Mouse (Mus musculus): ENCODE results near the gene Pdk1. TPM values are rescaled to one million over a fixed set of nuclear protein-coding genes. Genes with fewer than 3 reads are reported as not detected.
A peak's percentile ranks its signal among the peaks of the same experiment; 100 is the strongest.

The Pdk1 gene
- 54.7 and 67.2 TPM in 2 replicates for polyA plus RNA-seq (2014; fragmentation: Nextera tagmentation; extraction: Ambion mirVana)

DNA sequence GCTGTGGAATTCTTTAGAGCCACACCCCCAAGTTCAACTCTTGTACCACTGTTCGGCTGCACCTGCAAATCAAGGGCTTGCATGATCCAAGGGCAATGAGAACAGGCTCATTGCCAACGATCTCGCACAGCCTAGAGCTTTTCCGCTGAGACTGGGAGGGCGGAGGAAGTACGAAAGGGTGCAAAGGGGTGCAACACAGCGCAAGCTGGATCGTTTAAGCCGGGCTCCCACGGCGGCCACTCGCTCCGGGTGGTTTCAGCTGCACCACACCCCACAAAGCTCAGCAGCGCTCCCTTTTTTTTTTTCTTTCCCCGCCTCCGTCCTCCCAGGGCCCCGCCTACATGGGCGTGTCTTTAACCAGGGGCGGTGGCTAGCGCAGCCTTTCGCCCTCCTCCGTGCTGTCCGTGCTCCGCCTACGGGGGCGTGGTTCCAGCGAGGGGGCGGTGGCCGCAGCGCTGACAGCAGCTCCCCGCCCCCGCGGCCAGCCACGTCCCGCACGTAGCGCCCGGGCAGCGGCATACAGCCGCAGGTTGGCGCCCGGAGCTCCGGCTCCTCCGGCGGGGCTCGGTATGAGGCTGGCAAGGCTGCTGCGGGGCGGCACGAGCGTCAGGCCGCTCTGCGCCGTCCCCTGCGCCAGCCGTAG, at the start of gene Pdk1:
Gene Pdk1, plus strand, starts transcription at position 424 of the 643 bp plus-strand sequence.
- Histone ChIP-seq H3K9me3 (ENCODE audit: control insufficient read depth, low read length) (no peaks in the 10 kb centered on the region), H3K36me3 (ENCODE audit: control insufficient read depth, insufficient read depth, low read length) (peaks cover 2% of the 10 kb centered on the region; the same call in 1 of the 2 replicates), H3K27me3 (replicated peaks; ENCODE audit: control insufficient read depth, insufficient read depth, low read length) (peaks cover 4% of the 10 kb centered on the region), H3K27ac (replicated peaks; ENCODE audit: low read depth, low read length) (peak within 1 kb of the TSS; percentile 92), H3K9ac (ENCODE audit: low read depth, low read length) (peak within 1 kb of the TSS; percentile 88), H3K4me1 (ENCODE audit: control insufficient read depth, insufficient read depth, low read length) (peaks cover 11% of the 10 kb centered on the region; the same call in 1 of the 2 replicates), H3K4me3 (ENCODE audit: low read depth, low read length) (peak within 1 kb of the TSS; percentile 90), H3K4me2 (ENCODE audit: low read depth, low read length) (peak within 1 kb of the TSS; percentile 89)
- 1% methylated on average over 22 of the region's 55 CpGs for WGBS
- ATAC-seq (ENCODE audit: low read depth) (peak; percentile 97), DNase-seq (ENCODE audit: low spot score) (peak; percentile 98)

DNA sequence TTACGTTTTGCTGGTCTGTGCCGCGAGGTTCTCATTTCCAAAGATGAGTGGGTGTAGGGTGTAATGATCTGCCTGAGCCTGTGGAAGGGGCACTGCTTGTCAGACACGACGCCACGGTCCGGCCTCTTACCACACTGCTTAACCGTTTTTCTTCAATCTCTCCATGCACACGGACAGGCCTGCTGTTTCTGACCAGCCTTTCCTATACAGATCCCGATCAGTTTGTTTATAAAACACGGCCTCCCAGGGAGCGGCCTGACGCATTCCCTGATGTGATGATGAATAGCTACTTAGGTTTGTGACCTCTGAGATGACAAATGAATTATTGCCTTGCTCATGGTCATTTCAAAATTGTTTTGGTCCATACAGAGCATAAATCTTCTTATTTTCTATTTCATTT, 48.9 kb upstream of the Pdk1 start:
- WGBS: 66% methylated on average over 13 of the region's 13 CpGs
- no peak for ATAC-seq (ENCODE audit: low read depth)
- Histone ChIP-seq H3K27me3 (replicated peaks; ENCODE audit: control insufficient read depth, insufficient read depth, low read length) (no peaks in the 10 kb centered on the region), H3K9ac (ENCODE audit: low read depth, low read length) (no peak overlapping the region), H3K4me3 (ENCODE audit: low read depth, low read length) (no peak overlapping the region), H3K9me3 (ENCODE audit: control insufficient read depth, low read length) (no peaks in the 10 kb centered on the region), H3K4me2 (ENCODE audit: low read depth, low read length) (no peak overlapping the region), H3K4me1 (ENCODE audit: control insufficient read depth, insufficient read depth, low read length) (no peaks in the 10 kb centered on the region), H3K36me3 (ENCODE audit: control insufficient read depth, insufficient read depth, low read length) (0 out of 2 replicates have a peak, but pooled peaks cover 7% of the 10 kb centered on the region), H3K27ac (replicated peaks; ENCODE audit: low read depth, low read length) (no peak overlapping the region)
- no peak for DNase-seq (ENCODE audit: low spot score)

DNA sequence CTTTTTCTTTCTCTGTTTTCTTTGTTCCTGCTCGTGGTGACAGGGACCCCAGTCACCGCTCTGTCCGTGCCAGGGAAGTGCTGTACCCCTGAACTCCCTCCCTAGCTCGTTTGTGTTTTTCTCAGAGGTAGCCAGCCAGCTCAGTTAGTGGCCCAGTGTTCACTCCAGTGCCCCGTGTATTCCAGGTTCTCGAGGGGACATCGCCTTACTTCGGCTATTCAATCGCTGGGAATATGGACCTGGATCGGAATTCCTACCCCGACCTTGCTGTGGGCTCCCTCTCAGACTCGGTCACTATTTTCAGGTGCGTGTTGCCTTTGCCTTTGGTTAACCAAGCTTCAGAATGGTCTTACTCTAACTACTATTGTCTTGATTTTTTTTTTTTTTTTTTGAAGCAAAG, 45.3 kb upstream of the Pdk1 start:
- Histone ChIP-seq H3K4me2 (ENCODE audit: low read depth, low read length) (no peak overlapping the region), H3K36me3 (ENCODE audit: control insufficient read depth, insufficient read depth, low read length) (0 out of 2 replicates have a peak, but pooled peaks cover 3% of the 10 kb centered on the region), H3K9ac (ENCODE audit: low read depth, low read length) (no peak overlapping the region), H3K4me3 (ENCODE audit: low read depth, low read length) (no peak overlapping the region), H3K9me3 (ENCODE audit: control insufficient read depth, low read length) (no peaks in the 10 kb centered on the region), H3K27ac (replicated peaks; ENCODE audit: low read depth, low read length) (no peak overlapping the region), H3K4me1 (ENCODE audit: control insufficient read depth, insufficient read depth, low read length) (no peaks in the 10 kb centered on the region), H3K27me3 (replicated peaks; ENCODE audit: control insufficient read depth, insufficient read depth, low read length) (no peaks in the 10 kb centered on the region)
- 77% methylated on average over 13 of the region's 13 CpGs for WGBS
- ATAC-seq (ENCODE audit: low read depth): no peak
- DNase-seq (ENCODE audit: low spot score): no peak

GRCm38 (mm10) chr2:71828928-71829327, 44.1 kb upstream of the Pdk1 start:
- no peak for DNase-seq (ENCODE audit: low spot score)
- Histone ChIP-seq H3K9ac (ENCODE audit: low read depth, low read length) (no peak overlapping the region), H3K36me3 (ENCODE audit: control insufficient read depth, insufficient read depth, low read length) (no peaks in the 10 kb centered on the region), H3K27ac (replicated peaks; ENCODE audit: low read depth, low read length) (no peak overlapping the region), H3K4me1 (ENCODE audit: control insufficient read depth, insufficient read depth, low read length) (no peaks in the 10 kb centered on the region), H3K9me3 (ENCODE audit: control insufficient read depth, low read length) (no peaks in the 10 kb centered on the region), H3K4me2 (ENCODE audit: low read depth, low read length) (no peak overlapping the region), H3K27me3 (replicated peaks; ENCODE audit: control insufficient read depth, insufficient read depth, low read length) (no peaks in the 10 kb centered on the region), H3K4me3 (ENCODE audit: low read depth, low read length) (no peak overlapping the region)
- WGBS: 59% methylated on average over 11 of the region's 11 CpGs
- no peak for ATAC-seq (ENCODE audit: low read depth)

DNA sequence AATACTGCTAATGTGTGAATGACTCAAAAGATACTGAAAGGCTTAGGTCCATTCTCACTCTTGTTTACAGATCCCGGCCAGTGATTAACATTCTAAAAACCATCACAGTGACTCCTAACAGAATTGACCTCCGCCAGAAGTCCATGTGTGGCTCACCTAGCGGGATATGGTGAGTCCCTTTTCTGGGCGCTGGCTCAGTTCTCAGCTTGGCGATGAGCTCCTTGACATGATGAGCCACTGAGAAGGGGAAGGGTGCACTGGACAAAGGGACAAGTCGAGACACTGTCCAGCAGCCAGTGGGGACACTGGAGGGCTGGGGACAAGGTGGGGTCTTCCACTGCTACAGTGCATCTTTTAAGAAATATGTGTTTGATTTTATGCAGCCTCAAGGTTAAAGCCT, 39.4 kb upstream of the Pdk1 start:
- Histone ChIP-seq H3K27ac (replicated peaks; ENCODE audit: low read depth, low read length) (no peak overlapping the region), H3K9me3 (ENCODE audit: control insufficient read depth, low read length) (no peaks in the 10 kb centered on the region), H3K4me1 (ENCODE audit: control insufficient read depth, insufficient read depth, low read length) (no peaks in the 10 kb centered on the region), H3K4me2 (ENCODE audit: low read depth, low read length) (no peak overlapping the region), H3K36me3 (ENCODE audit: control insufficient read depth, insufficient read depth, low read length) (peaks cover 6% of the 10 kb centered on the region; the same call in 1 of the 2 replicates), H3K4me3 (ENCODE audit: low read depth, low read length) (no peak overlapping the region), H3K27me3 (replicated peaks; ENCODE audit: control insufficient read depth, insufficient read depth, low read length) (no peaks in the 10 kb centered on the region), H3K9ac (ENCODE audit: low read depth, low read length) (no peak overlapping the region)
- WGBS: 80% methylated on average over 6 of the region's 6 CpGs
- ATAC-seq (ENCODE audit: low read depth) (no peak), DNase-seq (ENCODE audit: low spot score) (no peak)

- Histone ChIP-seq H3K4me3 (ENCODE audit: low read depth, low read length) (no peak overlapping the region), H3K9me3 (ENCODE audit: control insufficient read depth, low read length) (no peaks in the 10 kb centered on the region), H3K36me3 (ENCODE audit: control insufficient read depth, insufficient read depth, low read length) (peaks cover 7% of the 10 kb centered on the region; the same call in 1 of the 2 replicates), H3K4me1 (ENCODE audit: control insufficient read depth, insufficient read depth, low read length) (no peaks in the 10 kb centered on the region), H3K27ac (replicated peaks; ENCODE audit: low read depth, low read length) (no peak overlapping the region), H3K9ac (ENCODE audit: low read depth, low read length) (no peak overlapping the region), H3K4me2 (ENCODE audit: low read depth, low read length) (no peak overlapping the region), H3K27me3 (replicated peaks; ENCODE audit: control insufficient read depth, insufficient read depth, low read length) (no peaks in the 10 kb centered on the region)
- WGBS: 70% methylated on average over 7 of the region's 7 CpGs
- DNase-seq (ENCODE audit: low spot score): no peak
- no peak for ATAC-seq (ENCODE audit: low read depth)
Measured at GRCm38 (mm10) chr2:71834371-71834770, 38.7 kb upstream of the Pdk1 start.

DNA sequence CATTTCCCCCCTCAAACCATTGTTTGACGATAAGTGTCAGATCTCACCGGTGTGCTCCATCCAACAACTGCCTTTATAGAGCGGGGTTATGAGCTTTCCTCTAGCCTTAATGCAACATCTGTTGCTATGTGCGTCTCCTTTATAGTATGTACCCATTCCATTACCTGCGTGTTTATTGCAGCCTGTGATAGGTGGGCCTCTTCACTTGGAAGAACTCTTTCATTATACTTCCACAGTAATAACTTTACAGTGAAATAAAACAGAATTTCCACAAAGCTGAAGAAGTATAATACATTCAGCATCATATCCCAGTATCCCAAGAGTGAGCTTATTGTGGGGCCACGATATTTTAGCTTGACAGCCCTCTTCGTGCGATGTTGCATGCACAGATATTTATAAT, 37.5 kb upstream of the Pdk1 start:
- no peak for ATAC-seq (ENCODE audit: low read depth)
- peaks cover 7% of the 10 kb centered on the region; the same call in 1 of the 2 replicates for H3K36me3 ChIP-seq (ENCODE audit: control insufficient read depth, insufficient read depth, low read length)

GRCm38 (mm10) chr2:71836232-71836631, 36.8 kb upstream of the Pdk1 start:
- 78% methylated on average over 4 of the region's 4 CpGs for WGBS
- no peaks in the 10 kb centered on the region for H3K9me3 ChIP-seq (ENCODE audit: control insufficient read depth, low read length)
- no peak for ATAC-seq (ENCODE audit: low read depth)

More for the DNA sequence above, 37.5 kb upstream of the Pdk1 start:
- Histone ChIP-seq H3K9me3 (ENCODE audit: control insufficient read depth, low read length) (no peaks in the 10 kb centered on the region), H3K4me2 (ENCODE audit: low read depth, low read length) (no peak overlapping the region), H3K9ac (ENCODE audit: low read depth, low read length) (no peak overlapping the region), H3K27me3 (replicated peaks; ENCODE audit: control insufficient read depth, insufficient read depth, low read length) (no peaks in the 10 kb centered on the region), H3K4me3 (ENCODE audit: low read depth, low read length) (no peak overlapping the region), H3K4me1 (ENCODE audit: control insufficient read depth, insufficient read depth, low read length) (no peaks in the 10 kb centered on the region), H3K27ac (replicated peaks; ENCODE audit: low read depth, low read length) (no peak overlapping the region)
- DNase-seq (ENCODE audit: low spot score): no peak
- WGBS: 79% methylated on average over 8 of the region's 8 CpGs

GRCm38 (mm10) chr2:71837261-71837660, 35.8 kb upstream of the Pdk1 start:
- Histone ChIP-seq H3K4me1 (ENCODE audit: control insufficient read depth, insufficient read depth, low read length) (no peaks in the 10 kb centered on the region), H3K9me3 (ENCODE audit: control insufficient read depth, low read length) (no peaks in the 10 kb centered on the region), H3K4me2 (ENCODE audit: low read depth, low read length) (no peak overlapping the region), H3K36me3 (ENCODE audit: control insufficient read depth, insufficient read depth, low read length) (peaks cover 7% of the 10 kb centered on the region; the same call in 1 of the 2 replicates), H3K27me3 (replicated peaks; ENCODE audit: control insufficient read depth, insufficient read depth, low read length) (no peaks in the 10 kb centered on the region), H3K27ac (replicated peaks; ENCODE audit: low read depth, low read length) (no peak overlapping the region), H3K9ac (ENCODE audit: low read depth, low read length) (no peak overlapping the region), H3K4me3 (ENCODE audit: low read depth, low read length) (no peak overlapping the region)
- DNase-seq (ENCODE audit: low spot score) (no peak), ATAC-seq (ENCODE audit: low read depth) (no peak)
- 50% methylated on average over 4 of the region's 4 CpGs for WGBS

More at GRCm38 (mm10) chr2:71836232-71836631, 36.8 kb upstream of the Pdk1 start:
- peaks cover 7% of the 10 kb centered on the region; the same call in 1 of the 2 replicates for H3K36me3 ChIP-seq (ENCODE audit: control insufficient read depth, insufficient read depth, low read length)
- no peak overlapping the region for H3K4me3 ChIP-seq (ENCODE audit: low read depth, low read length)
- H3K4me2 ChIP-seq (ENCODE audit: low read depth, low read length): no peak overlapping the region
- DNase-seq (ENCODE audit: low spot score): no peak
- H3K27me3 ChIP-seq (replicated peaks; ENCODE audit: control insufficient read depth, insufficient read depth, low read length): no peaks in the 10 kb centered on the region
- no peak overlapping the region for H3K27ac ChIP-seq (replicated peaks; ENCODE audit: low read depth, low read length)
- H3K4me1 ChIP-seq (ENCODE audit: control insufficient read depth, insufficient read depth, low read length): no peaks in the 10 kb centered on the region
- no peak overlapping the region for H3K9ac ChIP-seq (ENCODE audit: low read depth, low read length)
